Mouse (Mus musculus): ENCODE measurements at regions not wholly inside any gene's neighbourhood (a gene's known extent, or its start where the extent isn't known, plus 50 kb on each side); places are given as distances from the start of the nearest gene placed in this dataset.

DNA sequence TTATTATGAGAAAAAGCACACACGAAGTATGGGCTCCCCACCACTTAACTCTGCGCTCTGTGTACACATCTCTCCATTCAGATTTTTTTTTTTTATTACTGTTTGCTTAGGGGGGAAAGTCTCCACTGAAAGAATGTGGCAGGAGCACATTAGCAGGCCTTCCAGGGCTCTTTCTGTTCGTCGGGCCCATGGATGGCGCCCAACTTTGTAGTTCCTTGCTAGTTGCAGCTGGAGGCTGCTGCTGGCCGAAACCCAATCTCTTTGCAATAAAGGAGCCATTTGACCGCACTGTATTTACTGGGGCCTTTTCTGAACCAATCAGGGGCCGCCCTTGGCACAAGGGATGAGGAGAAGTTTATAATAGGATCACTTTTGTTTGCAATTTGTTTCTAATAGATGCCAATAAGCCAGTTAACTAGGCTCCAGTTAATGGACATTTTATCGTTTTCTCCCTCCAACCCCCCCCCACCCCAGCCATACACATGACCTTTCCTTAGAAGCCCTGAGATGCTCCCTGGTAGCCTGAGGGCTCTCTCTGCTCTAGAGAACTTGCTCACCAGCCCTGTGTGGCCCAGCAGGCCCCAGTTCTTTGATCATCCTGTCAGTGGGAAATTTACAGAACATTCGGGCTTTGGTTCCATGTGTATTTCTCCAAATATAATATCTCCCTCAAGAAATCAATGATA is 104.3 kb downstream of the Evx1 start:
- no peaks in the 10 kb centered on the region for H3K9me3 ChIP-seq
- WGBS = 31% methylated on average over 10 of the region's 10 CpGs
- H3K27me3 ChIP-seq = no peaks in the 10 kb centered on the region
- H3K4me2 ChIP-seq = no peak overlapping the region
- H3K4me1 ChIP-seq = peaks cover 16% of the 10 kb centered on the region
- no peak; the same call in 1 of the 2 replicates for ATAC-seq (ENCODE audit: insufficient number of reproducible peaks, insufficient read depth, low FRiP score, low TSS enrichment, low read depth)
- no peak overlapping the region for H3K9ac ChIP-seq
- no peak overlapping the region for H3K4me3 ChIP-seq
- H3K36me3 ChIP-seq = no peaks in the 10 kb centered on the region
- no peak overlapping the region for H3K27ac ChIP-seq

DNA sequence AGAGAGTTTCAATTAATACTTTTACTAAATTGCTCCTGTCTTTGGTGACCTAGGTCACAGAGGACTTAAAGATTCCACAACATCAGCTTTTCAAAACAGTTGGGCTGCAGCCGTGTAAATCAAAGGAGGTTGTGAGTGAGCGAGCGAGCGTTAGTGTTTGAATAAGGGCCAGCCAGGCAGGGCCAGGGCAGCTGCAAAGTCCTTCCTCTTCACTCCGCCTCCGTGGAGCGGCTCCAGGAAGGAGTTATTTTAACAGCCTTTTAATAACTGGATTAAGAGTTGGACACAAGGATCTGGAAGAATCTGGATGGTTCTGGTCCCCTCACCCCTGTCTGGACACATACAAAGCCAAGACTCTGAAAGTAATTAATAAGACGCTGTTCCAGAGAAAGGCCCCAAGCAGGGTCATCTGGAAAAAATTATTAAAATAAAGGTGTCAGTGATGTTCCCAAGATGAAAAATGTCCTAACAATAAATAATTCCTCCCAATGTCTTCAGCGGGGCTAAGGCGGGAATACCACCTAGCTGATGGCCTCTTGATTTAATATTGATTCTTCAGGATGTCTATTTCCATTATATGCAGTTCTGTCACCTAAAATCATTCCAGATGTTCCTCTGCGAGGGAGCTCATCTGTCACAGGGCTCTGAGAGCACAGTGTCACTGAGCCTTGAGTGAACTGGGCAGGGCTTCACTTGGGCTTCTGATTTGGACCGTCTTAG is 105.3 kb downstream of the Evx1 start:
- Histone ChIP-seq H3K4me1 (peaks cover 16% of the 10 kb centered on the region), H3K9ac (no peak overlapping the region), H3K36me3 (no peaks in the 10 kb centered on the region), H3K9me3 (no peaks in the 10 kb centered on the region), H3K4me2 (no peak overlapping the region), H3K27me3 (no peaks in the 10 kb centered on the region), H3K4me3 (no peak overlapping the region), H3K27ac (no peak overlapping the region)
- no peak for ATAC-seq (ENCODE audit: insufficient number of reproducible peaks, insufficient read depth, low FRiP score, low TSS enrichment, low read depth)
- 20% methylated on average over 12 of the region's 12 CpGs for WGBS

DNA sequence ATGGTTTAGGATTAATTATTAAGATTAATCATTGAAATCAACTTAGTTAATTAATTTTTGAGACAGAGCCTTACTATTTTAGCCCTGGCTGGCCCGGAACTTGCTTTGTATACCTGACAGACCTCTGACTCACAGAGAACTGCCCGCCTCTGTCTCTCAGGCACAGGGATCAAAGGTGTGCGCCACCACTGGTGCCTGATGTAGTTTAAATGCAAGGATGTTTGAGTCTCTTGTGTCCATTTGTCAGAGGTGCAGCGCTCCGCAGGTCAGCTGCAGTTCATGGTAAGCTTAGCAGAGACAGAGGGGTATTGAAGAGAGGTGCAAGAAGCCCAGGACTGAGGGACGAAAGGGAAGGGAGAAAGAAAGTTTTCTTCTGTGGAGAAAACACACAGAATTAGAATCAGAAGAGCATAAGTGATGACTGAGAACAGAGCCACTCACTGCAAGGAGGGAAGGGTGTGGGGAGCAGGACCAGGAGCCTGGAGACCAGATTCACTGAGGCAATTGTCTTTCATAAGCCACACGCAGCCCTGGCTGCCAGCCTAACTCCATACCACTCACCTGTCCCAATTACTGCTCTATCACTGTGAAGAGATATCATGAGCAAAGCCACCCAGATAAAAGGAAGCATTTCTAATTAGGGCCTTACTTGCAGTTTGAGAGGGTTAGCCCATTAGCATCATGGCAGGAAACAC is 107.1 kb downstream of the Evx1 start:
- H3K9me3 ChIP-seq = no peaks in the 10 kb centered on the region
- H3K4me1 ChIP-seq = peaks cover 16% of the 10 kb centered on the region
- no peaks in the 10 kb centered on the region for H3K27me3 ChIP-seq
- H3K36me3 ChIP-seq = no peaks in the 10 kb centered on the region
- no peak overlapping the region for H3K27ac ChIP-seq
- WGBS = 83% methylated on average over 7 of the region's 7 CpGs
- no peak overlapping the region for H3K4me3 ChIP-seq
- no peak for ATAC-seq (ENCODE audit: insufficient number of reproducible peaks, insufficient read depth, low FRiP score, low TSS enrichment, low read depth)
- no peak overlapping the region for H3K4me2 ChIP-seq
- H3K9ac ChIP-seq = no peak overlapping the region

DNA sequence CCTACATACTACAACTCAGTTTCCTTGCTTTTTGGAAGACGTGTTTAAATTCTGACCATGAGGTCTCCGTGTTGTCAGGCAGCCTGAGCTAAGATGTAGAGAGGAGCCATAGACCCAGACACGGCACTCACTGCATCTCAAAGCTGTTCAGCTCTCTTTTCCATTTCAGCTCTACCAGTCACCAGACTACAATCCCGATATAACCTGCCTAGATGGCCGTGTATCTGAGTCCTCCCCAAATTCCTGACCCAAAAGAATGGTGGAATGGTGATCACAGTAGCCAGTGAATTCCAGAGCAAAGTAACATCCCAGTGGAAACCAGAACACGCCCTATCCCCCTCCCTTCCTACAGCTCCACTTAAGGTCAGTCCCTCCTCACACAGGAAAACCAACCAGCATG is 108.5 kb downstream of the Evx1 start:
- Histone ChIP-seq H3K4me1 (peaks cover 16% of the 10 kb centered on the region), H3K4me2 (no peak overlapping the region), H3K27me3 (no peaks in the 10 kb centered on the region), H3K9ac (no peak overlapping the region), H3K4me3 (no peak overlapping the region), H3K27ac (no peak overlapping the region), H3K36me3 (no peaks in the 10 kb centered on the region), H3K9me3 (no peaks in the 10 kb centered on the region)
- ATAC-seq (ENCODE audit: insufficient number of reproducible peaks, insufficient read depth, low FRiP score, low TSS enrichment, low read depth) = no peak
- WGBS = 89% methylated on average over 6 of the region's 6 CpGs

DNA sequence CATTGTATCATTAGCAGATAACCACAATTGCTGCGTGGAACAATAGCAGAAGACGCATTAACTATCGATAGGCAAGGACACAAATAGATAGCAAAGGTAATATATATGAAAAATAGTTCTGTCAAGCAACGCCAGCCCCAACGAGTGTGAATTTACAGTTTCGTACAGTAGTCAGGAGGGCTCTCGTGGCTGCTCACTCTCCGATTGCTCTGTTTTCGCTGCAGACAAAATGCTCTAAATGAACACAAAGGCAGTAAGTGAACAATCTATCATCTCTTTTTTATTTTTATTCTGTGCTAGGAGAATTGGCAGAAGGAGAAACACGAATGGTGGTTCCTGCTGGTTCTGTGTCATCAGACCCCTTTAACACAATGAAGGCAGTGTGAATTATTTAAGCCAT is 109.4 kb downstream of the Evx1 start:
- no peak overlapping the region for H3K4me2 ChIP-seq
- peaks cover 11% of the 10 kb centered on the region for H3K4me1 ChIP-seq
- H3K4me3 ChIP-seq = no peak overlapping the region
- no peaks in the 10 kb centered on the region for H3K9me3 ChIP-seq
- ATAC-seq (ENCODE audit: insufficient number of reproducible peaks, insufficient read depth, low FRiP score, low TSS enrichment, low read depth) = no peak
- no peaks in the 10 kb centered on the region for H3K27me3 ChIP-seq
- H3K27ac ChIP-seq = no peak overlapping the region
- no peaks in the 10 kb centered on the region for H3K36me3 ChIP-seq
- 90% methylated on average over 10 of the region's 10 CpGs for WGBS
- no peak overlapping the region for H3K9ac ChIP-seq

DNA sequence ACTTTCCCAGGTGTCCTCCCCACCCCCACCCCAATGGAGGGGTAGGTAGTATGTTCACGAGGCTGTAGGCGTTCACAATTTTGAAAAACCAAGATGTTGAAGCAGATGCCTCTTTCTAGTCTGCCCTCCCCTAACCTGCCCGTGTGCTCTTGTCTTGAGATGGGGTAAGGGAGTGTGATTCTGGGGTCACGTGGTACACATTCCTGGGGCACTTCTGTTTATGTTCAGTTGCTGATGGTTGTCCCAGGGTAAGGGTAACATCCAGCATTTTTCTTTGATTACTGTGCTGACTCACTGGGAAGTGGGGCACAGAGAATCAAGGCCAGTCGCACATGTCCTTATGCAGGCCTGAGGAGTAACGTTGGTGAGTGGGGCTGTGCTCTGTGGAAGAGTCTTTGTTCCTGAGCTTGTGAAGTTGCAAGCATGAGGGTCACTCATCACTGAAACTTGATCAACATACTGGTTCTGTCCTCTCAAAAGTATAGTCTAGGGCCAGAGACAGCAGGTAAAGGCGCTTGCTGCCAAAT is 110.3 kb downstream of the Evx1 start:
- Histone ChIP-seq H3K36me3 (no peaks in the 10 kb centered on the region), H3K4me2 (no peak overlapping the region), H3K27me3 (no peaks in the 10 kb centered on the region), H3K9me3 (no peaks in the 10 kb centered on the region), H3K9ac (no peak overlapping the region), H3K27ac (no peak overlapping the region), H3K4me1 (peaks cover 4% of the 10 kb centered on the region; the same call in 1 of the 2 replicates), H3K4me3 (no peak overlapping the region)
- ATAC-seq (ENCODE audit: insufficient number of reproducible peaks, insufficient read depth, low FRiP score, low TSS enrichment, low read depth) = no peak
- WGBS = 73% methylated on average over 7 of the region's 7 CpGs

DNA sequence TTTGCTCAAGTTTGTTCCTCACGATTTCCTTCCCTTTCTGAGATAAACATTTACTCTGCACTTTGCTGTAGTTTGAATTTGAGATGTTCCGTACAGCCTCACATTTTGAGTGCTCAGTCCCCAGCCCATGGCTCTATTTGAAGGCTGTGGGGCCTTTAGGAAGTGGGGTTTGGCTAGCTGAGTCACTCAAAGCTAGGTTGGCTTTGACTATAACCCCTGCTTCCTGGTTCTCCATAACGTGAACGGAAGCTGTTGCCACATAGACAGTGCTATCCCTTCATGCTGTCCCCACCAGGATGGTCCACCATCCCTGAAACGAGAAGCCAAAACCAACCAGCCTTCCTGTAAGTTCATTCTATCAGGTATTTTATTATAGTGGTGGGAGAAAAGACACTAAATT is 111.1 kb downstream of the Evx1 start:
- no peaks in the 10 kb centered on the region for H3K9me3 ChIP-seq
- H3K36me3 ChIP-seq = no peaks in the 10 kb centered on the region
- 85% methylated on average over 5 of the region's 5 CpGs for WGBS
- H3K4me1 ChIP-seq = no peaks in the 10 kb centered on the region
- no peak overlapping the region for H3K27ac ChIP-seq
- no peak for ATAC-seq (ENCODE audit: insufficient number of reproducible peaks, insufficient read depth, low FRiP score, low TSS enrichment, low read depth)
- no peak overlapping the region for H3K4me3 ChIP-seq
- no peak overlapping the region for H3K9ac ChIP-seq
- H3K4me2 ChIP-seq = no peak overlapping the region
- no peaks in the 10 kb centered on the region for H3K27me3 ChIP-seq

DNA sequence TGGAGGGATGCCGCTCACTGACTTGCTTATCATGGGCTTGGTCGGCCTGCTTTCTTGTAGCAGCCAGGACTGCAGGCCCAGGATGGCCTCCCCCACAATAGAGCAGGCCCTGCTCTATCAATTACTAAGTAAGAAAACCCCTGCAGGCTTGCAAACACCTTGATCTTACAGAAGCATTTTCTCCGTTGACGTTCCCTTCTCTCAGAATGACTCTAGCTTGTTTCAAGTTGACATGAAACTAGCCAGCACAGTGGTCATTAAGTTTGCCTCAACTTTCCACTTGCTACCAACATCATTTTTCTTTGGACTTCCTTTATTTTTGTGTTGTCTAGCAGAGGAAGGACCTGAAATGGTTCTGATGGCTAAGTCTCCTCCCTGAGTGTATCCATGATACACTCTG is 111.8 kb downstream of the Evx1 start:
- ATAC-seq (ENCODE audit: insufficient number of reproducible peaks, insufficient read depth, low FRiP score, low TSS enrichment, low read depth) = no peak
- Histone ChIP-seq H3K4me3 (no peak overlapping the region), H3K36me3 (no peaks in the 10 kb centered on the region), H3K9me3 (no peaks in the 10 kb centered on the region), H3K4me2 (no peak overlapping the region), H3K9ac (no peak overlapping the region), H3K27ac (no peak overlapping the region), H3K27me3 (no peaks in the 10 kb centered on the region), H3K4me1 (no peaks in the 10 kb centered on the region)
- 83% methylated on average over 4 of the region's 4 CpGs for WGBS

DNA sequence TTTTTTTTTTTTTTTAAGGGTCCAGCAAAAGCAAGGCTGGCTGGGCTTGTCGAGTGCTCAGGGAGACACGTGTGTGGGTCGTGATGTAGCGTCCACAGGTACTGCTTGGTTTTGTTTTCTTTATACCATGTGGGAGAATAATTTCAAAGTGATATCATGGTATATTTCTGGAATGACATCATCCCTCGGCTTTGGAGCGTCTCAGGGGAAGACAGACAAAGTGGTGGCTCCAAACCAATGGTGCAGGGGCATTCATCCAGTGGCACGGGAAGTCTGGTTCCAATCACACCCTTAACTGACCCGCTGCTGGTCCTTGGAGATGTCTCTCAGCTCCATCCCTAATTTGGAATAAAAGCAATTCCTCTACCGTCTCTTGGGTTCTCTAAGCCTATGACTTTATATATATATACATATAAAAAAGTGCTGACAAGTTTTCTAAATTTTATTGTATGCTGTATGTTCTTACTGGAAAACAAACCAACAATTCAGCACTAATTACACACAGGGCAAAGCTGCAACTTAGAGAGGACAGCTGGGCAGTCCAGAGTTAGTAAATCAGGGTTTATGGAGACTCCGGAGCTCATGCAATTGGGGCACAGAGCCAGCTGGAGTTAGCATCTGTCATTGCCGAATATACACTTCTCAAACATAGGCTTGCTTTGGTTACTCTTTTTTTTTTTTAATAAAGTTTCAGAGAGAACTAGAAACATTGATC is 115.3 kb downstream of the Evx1 start:
- H3K9me3 ChIP-seq = no peaks in the 10 kb centered on the region
- no peaks in the 10 kb centered on the region for H3K4me1 ChIP-seq
- no peak overlapping the region for H3K4me3 ChIP-seq
- 53% methylated on average over 11 of the region's 11 CpGs for WGBS
- no peak overlapping the region for H3K27ac ChIP-seq
- no peaks in the 10 kb centered on the region for H3K36me3 ChIP-seq
- no peak overlapping the region for H3K9ac ChIP-seq
- H3K27me3 ChIP-seq = no peaks in the 10 kb centered on the region
- no peak overlapping the region for H3K4me2 ChIP-seq
- no peak for ATAC-seq (ENCODE audit: insufficient number of reproducible peaks, insufficient read depth, low FRiP score, low TSS enrichment, low read depth)

DNA sequence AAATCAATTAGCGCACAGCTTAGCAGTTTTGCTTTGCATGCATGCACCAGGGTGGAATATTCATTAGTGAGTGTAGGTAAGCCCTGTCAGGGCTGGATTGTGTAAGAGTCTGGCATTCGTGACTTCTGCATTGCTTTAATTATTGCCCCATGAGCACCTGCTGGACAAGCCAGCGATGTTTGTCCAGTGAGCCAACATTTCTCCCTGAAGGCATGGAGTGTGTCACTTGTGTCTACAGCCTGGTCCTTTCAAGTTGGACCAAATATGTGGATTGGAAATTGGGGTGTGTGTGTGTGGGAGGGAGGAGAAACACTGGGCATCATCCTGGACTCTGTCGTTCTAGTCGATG is 115.9 kb downstream of the Evx1 start:
- H3K4me3 ChIP-seq = no peak overlapping the region
- no peaks in the 10 kb centered on the region for H3K27me3 ChIP-seq
- 86% methylated on average over 5 of the region's 5 CpGs for WGBS
- no peak overlapping the region for H3K4me2 ChIP-seq
- no peaks in the 10 kb centered on the region for H3K36me3 ChIP-seq
- no peak overlapping the region for H3K9ac ChIP-seq
- no peaks in the 10 kb centered on the region for H3K9me3 ChIP-seq
- no peak overlapping the region for H3K27ac ChIP-seq
- no peak for ATAC-seq (ENCODE audit: insufficient number of reproducible peaks, insufficient read depth, low FRiP score, low TSS enrichment, low read depth)
- H3K4me1 ChIP-seq = no peaks in the 10 kb centered on the region

DNA sequence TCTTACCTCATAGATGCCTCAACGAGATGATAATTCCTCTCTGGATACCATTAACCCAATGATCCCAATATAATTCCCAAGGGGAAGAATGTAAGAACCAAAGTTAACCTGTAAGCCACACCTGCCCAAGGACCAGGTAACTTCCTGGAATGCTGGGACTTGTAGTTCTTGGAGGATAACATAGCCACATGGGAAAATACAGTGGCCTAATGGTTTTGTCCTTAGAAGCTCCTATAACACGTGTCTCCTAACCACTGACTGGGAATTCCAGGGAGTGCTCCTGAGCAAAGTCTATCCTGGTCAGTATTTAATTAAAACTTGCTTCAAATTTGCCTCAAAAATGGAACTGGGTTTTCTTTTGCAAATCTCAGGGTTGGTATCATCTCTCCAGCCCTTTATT is 119.9 kb downstream of the Evx1 start:
- Histone ChIP-seq H3K4me3 (no peak overlapping the region), H3K4me2 (no peak overlapping the region), H3K36me3 (no peaks in the 10 kb centered on the region), H3K27ac (no peak overlapping the region), H3K4me1 (peaks cover 6% of the 10 kb centered on the region; the same call in 1 of the 2 replicates), H3K9ac (no peak overlapping the region), H3K27me3 (no peaks in the 10 kb centered on the region), H3K9me3 (no peaks in the 10 kb centered on the region)
- WGBS = 61% methylated on average over 2 of the region's 2 CpGs
- ATAC-seq (ENCODE audit: insufficient number of reproducible peaks, insufficient read depth, low FRiP score, low TSS enrichment, low read depth) = no peak
